Mouse (Mus musculus) heart, postnatal 10 days (tissue): ENCODE results near the gene Mrpl53. TPM values are rescaled to one million over a fixed set of nuclear protein-coding genes. Genes with fewer than 3 reads are reported as not detected.

ENCODE experiments used
- DNase-seq, 2 experiments: peaks; one replicate each; pipeline ENCODE4 v3.0.0; 2021
- intact Hi-C: fragments of 180-260 bp; cut with DNase I; formaldehyde crosslinking; loops from one replicate; pipeline ENCODE4 v1.15.1; 2025
- total RNA-seq, 2 experiments: library from RNA; stranded (reverse); gene quantifications; 2 replicates each; pipeline ENCODE4 v1.2.3; 2021

Mrpl53 gene
- total RNA-seq: 100 to 1,000 TPM; 111 to 125 TPM

DNA sequence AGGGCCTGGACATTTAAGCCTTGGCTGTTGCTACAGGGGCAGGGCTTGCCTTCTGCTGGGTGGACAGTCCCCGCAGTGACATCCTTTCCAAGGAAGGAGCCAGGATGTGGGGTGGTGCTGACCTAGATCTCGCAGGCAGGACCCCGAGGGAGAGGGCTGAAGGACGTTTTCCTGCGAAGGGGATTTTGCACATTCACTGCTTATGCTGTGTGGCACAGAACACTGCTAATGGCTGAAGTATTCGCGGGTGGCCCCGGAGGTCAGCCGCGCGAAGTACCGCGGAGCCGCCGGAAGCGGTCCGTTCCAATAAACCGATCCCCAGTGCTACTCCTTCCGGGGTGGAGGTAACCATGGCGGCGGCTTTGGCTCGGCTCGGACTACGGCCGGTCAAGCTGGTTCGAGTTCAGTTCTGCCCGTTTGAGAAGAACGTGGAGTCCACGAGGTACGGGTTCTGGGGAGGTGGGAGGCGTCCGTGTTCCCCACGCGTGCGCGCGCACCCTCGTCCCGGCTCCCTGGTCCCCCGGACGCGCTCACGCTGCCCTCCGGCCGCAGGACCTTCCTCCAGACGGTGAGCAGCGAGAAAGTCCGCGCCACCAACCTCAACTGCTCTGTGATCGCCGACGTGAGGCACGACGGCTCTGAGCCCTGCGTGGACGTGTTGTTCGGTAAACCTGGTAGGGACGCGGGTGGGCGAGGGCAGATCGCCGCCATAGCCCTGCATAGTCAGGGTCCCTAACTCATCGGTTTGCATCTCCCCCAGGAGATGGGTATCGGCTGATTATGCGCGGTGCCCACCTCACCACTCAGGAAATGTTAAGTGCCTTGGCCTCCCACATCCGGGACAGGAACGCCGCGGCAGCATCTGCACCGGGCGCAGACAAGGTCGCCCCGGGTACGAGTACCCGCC is at the start of gene Mrpl53:
Mrpl53 (plus strand) TSS at position 279 of the 907 bp plus-strand sequence.
- peak; percentile 87 to 91 for DNase-seq
- intact Hi-C loops: no loop called here

DNA sequence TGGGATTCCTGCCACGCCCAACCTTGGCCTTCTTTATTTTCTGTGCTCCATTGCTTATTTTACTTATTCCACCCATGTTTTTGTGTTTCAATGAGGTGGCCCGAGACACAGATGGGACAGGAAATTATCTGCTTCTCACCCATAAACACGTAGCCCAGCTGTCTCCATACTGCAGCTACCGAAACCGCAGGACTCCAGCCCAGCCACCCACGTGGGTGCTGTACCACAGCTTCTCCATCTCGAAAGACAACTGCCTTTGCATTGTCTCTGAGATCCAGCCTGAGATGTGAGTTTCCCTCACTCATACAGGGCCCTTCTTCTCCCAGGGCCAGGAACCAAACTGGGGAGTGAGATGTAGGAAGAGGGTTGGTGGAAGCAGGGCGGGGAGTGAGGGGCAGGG is 42.8 kb upstream of the Mrpl53 start:
- intact Hi-C loops: no loop called here
- DNase-seq: no peak

DNA sequence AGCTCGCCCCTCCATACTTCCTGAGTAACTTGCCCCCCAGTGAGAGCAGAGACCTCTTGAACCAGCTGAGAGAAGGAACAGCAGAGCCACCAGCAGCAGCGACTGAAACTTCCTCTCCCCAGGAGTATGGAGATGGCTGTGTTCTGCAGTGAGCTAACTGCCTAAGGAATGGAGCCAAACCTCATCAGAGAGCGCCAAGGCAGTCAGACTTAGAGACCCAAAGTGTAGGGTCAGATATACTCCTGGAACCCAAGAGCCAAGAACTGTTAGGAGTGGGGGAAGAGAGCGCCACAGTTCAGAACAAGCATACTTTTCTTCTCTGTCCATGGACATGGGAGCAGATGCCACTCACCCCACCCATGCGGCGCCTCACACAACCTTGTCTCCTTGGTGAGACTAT is 42.4 kb upstream of the Mrpl53 start:
- intact Hi-C loops: no loop called here
- DNase-seq: no peak

DNA sequence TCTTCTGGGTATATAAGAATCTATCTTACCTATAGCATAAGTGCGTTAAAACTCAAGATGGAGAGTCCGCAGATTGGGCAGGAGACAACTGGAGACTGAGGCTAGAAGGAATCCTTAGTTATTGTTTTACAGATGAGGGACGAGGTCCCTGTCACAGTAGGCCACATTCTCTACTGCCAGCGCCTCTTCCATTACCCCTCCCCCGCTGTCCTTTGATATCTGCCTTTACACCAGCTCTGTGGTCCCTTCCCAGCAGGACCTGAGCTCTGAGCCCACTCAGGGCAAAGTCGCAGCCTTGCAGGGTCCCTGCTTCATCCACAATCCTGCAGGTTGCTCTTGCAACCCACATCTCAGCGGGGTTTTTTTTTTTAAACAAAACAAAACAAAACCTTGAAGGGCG is 40.6 kb upstream of the Mrpl53 start:
- no peak for DNase-seq
- intact Hi-C loops: no loop called here

DNA sequence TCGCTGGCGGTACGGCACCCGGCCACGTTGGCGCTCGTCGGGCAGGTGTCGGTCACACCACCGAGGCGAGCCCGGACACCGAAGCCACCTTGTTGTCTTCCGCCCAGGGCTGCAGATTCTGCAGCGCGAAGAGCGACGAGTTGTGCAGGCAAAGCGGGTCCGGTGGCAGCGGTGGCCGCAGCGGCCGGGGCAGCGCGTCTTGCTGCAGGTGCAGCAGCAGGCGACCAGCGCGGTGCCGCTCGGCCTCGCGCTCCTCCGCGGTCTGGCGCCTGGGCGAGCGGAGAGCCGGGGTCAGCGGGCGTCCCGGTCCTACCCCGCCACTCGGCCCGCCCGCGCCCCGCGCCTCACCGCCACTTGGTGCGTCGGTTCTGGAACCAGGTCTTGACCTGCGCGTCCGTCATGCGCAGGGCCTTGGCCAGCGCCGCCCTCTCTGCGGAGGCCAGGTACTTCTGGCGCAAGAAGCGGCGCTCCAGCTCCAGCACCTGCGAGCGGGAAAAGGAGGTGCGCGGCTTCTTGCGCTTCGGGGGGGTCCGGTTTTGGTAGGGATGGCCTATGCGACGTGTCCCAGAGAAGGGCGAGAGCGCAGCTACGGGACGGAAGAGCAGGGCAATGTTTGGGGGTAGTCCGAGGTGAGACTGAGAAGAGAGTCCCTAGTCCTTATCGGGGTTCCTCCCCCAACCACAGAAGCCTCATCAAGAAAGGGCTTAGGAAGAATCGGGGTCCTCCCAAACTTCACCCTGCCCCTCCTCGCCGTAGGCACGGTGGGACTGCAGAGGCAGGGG is 39.9 kb upstream of the Mrpl53 start:
- intact Hi-C loops: no loop called here
- DNase-seq: no peak

DNA sequence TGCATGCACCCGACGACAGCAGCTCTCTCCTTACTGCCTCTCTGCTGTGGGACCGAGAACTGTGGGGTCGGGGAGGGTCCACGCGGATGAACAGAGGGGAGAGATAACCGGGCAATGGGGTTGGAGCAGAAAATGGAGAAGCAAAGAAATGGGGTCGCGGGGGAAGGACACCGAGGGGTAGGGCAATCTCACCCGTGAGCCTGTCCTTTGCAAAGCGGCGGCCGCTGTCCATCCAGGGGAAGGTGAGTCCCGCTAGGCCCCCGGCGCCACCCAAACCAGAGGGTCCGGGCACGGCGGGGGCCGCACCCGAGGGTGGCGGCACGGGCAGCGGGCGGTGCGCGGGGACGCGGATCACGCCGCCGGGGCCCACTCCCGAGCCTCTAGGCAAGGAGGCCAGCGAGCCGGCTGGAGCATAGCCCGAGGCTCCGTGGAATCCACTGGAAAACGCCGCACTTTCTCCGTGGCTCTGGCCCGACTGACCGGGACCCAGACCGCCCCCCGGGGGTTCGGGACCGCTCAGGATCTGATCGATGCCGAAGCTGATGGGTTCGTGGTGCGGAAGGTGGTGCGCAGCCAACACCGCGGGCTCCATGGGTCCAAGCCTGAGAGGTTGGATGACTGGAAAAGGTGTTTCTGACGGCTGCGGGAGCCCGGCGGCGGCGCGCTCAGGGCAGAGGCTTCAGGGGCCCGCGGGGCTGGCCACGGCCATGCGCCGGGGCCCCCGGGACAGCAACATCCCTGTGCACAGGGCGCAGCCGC is 39.2 kb upstream of the Mrpl53 start:
- intact Hi-C loops: no loop called here
- peak in 1 of 2 experiments; percentile 26 for DNase-seq

DNA sequence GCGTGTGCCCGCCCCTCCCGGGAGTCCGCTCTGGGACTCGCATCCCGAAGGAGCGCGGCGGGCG is 38.8 kb upstream of the Mrpl53 start, which contains the start of gene Tlx2:
Tlx2 (minus strand) TSS at position 47 of the 64 bp plus-strand sequence.
- no peak for DNase-seq
- intact Hi-C loops: no loop called here

DNA sequence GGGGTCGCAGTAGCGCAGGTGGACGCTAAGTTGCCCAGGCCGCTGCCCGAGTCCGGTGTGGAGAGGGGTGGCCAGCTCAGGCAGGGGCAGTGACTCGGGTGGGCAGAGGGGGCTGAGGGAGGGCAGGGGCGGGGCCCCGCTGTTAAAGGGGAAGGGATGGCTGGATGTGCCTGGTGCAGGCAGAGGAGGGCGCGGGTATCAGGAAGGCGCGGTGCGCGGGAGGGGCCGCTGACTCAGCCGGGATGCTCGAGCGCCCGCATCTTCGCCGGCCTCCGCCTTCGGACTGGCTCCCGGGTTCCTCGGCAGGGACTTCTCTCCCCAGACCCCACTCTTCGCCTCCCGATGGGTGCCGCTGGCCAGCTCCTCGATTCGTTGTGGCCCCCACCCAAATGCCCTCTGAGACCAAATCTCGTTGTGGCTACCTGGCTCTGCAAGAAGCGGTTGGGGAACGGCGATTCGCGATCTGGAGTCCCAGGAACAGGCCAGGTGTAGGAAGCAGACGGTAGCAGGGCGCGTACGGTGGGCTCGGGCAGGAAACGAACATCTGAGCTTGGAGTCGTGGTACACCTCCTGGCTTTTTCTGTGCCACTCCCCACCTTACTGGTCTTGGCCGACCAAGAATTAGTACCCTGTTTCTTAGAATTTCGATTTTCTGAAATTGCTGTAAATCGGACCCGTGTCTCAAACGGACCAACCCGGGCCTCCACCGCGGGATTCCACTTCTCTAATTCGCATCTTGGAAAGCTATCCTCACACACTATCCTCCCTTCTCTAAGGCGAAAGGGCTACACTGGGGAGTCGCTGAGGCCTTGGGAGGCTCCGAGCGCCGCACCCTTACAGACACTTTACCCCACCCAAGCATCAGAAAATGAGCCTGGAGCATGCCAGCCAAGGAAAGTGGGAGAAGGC is 38.3 kb upstream of the Mrpl53 start:
- intact Hi-C loops: no loop called here
- peak; percentile 55 to 56 for DNase-seq

DNA sequence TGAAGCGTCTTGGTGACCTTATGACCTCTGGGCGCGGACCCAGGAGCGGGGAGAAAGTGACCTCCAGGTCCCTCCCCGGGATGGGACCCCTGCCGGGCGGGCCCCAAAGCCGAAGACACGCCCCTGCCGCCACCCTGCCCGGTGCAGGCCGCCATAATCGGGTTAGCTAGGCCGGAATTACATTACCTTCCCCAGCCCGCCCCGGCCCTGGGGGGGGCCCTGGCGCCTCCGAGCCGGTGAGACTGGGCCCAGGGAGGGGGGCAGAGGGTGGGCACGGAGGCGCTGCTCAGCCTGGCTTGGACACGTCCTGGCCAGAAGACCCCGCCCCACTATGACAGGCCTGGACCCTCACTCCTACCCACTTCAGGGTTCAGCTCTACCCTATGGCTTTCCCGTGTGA is 37.6 kb upstream of the Mrpl53 start:
- intact Hi-C loops: no loop called here
- DNase-seq: no peak

DNA sequence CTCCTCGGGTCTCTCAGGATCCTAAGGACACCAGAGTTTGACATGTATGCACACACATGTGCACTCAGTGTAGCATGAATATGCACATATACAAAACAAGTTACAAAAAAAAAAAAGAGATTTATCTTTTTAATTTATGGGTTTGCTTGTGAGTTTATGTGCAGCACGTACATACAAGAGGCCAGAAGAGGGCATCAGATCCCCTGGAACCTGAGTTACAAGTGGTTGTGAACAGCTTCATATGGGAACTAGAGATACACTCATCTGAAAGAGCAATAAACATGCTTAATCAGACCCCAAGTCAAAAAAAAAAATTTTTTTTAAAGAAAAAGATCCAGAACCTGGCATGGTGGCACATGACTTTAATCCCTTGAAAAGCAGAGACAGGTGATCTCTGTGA is 33.9 kb upstream of the Mrpl53 start:
- DNase-seq: no peak
- intact Hi-C loops: no loop called here

DNA sequence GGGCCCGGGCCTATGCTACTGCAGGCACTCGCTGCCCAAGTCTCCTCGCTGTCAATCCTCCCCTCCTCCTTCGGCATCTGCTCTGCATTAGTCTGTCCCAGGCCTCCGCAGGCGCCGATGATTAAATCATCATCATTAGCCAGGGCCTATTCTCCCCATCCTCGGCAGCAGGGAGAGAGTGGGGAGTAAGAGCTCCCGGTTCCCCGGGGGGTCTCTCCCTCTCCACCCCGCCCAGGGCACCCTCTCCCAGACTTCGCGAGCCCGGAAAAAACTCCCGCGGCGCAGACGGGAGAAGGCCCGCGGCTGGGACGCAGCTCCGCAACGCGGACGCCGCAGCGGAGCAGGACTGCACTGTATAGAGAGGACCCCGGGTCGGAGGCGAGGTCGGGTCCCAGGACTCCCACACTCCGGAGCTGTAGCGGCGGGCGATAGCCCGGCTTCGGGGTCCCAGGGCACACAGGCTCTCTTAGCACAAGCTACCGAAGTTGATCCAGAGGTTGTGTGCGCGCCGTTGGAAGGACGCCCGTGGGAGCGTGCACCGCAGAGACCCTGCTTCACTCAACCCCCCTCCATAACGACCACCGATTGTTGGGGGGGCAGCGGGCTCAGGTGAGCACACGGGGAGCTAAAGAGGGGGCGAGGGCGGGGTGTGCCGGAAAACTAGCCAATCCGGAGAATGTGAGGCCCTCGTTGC is 31.1 kb upstream of the Mrpl53 start, which contains the start of gene Pcgf1:
Pcgf1 (plus strand) TSS at position 240 of the 694 bp plus-strand sequence.
- DNase-seq: no peak
- intact Hi-C loops: loop anchor here (1.0 kb wide), 1 partner anchor 23 kb away; no protein-coding TSS in a partner anchor

DNA sequence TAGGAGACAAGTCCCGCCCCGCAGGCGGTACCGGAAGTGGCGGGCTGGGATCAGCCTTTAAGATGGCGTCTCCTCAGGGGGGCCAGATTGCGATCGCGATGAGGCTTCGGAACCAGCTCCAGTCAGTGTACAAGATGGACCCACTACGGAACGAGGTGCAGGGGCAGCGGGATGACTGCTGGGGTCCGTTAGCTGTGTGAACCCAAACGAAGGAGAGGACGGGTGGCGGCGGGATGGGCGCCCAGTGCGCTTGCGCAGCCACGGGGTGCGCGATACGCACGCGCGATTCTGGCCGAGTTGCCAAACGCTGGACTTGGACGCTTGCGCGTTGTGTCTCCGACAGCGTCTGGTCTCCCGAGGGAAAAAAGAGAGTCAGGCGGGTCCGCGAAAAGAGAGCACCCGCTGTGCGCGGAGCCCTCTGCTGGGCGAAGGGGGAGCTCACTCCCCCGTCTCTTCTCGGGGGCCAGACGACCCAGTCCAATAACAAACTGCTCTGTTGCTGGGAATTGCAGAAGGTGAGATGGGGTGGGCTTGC is 30.4 kb upstream of the Mrpl53 start:
- intact Hi-C loops: loop anchor here (1.0 kb wide), 1 partner anchor 22 kb away; no protein-coding TSS in a partner anchor
- DNase-seq: peak; percentile 99 to 100

DNA sequence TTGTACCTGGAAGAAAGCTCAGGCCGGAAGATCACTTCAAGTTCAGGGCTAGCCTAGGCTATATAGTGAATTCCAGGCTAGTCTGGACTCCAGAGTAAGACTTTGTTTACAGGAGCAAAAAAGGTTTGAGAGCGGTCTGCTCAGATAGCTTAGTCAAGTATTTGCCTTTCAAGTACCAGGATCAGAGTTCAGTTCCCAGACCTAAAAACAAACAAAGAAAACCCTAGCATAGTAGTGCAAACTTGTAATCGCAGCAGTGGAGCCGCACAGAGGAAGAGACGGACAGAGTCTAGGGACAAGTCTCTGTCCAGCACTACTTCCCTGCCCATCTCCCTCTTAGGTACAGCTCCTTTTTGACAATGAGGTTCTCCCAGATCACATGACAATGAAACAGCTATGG is 28.6 kb upstream of the Mrpl53 start:
- intact Hi-C loops: no loop called here
- DNase-seq: no peak

DNA sequence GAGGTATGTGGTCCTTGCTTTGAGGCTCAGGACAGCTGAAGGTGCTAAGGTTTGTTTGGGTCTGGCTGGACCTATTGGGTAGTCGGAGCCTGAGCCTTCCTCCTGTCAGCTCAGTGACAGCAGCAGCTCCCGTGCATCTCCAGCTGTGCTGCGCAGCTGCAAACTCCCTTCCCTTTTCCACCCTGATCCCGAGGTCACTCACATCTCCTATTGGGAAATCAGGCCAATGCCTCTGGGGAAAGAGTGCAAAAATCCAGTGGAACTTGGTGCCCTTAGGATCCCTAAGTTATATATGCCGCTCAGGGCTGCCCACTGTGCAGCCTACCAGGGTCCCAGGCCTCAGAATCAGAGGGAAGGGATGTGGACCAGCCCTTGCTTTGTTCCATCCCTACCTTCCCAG is 25.3 kb upstream of the Mrpl53 start:
- intact Hi-C loops: no loop called here
- no peak for DNase-seq

DNA sequence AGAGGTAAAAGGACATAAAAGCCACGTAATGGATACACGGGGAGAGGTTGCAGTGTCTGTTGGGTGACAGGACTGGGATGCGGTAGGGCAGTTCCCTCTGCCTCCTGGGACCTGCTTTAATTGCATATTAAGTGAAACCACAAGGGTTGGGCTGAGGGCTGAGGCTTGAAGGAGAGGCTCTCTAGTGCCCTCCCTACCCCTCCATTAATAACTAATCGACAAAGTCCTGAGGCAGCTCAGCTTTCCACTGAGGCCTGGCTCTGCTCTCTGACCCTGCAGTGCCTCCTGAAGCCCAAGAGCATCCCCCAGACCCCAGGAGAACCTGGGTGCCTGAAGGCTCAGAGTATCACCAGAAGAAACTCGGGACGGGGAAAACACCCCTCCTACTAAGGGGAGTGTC is 24.4 kb upstream of the Mrpl53 start:
- intact Hi-C loops: no loop called here
- no peak for DNase-seq

DNA sequence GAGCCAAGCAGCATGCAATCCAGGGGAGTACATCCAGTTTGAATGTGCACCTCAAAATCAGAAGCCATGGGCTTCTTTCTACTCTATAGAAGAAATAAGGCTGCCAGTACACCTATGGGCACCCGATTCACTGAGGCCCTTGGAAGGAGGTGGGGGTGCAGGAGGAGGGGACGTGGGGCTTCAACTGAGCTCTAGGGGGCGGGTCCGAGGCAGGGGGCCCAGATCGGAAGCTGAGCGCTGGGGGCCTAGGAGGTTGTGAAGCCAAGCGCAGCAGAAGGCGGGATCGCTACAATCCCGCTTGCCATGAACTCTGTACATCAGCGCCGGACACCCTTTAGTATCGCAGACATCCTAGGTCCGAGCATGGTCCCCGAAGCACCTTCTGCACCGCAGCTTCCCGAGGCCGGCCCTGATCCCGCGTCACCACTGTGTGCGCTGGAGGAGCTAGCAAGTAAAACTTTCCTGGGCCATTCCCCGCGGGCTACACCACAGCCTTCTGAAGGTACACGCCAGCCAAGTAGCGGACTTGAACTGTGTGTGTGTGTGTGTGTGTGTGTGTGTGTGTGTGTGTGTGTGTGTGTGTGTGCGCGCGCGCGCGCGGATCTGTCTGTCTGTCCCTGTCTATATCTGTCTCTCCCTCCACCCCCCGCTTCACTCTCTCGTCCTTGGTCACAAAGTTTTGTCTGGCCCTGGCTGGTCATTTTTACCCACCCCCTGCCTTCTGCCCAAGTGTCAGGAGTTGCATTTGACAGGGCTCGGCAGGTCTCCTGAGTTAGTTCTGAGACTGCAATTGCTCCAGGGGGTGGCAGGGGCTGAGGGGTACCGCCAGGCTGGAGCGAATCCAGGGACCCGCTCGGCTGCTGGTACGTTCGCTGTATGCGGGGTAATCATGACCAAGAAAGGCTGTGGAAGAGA is 22.5 kb upstream of the Mrpl53 start, which contains the start of gene Lbx2:
Lbx2 (plus strand) TSS at position 247 of the 915 bp plus-strand sequence.
- peak in 1 of 2 experiments; percentile 24 for DNase-seq
- intact Hi-C loops: no loop called here

DNA sequence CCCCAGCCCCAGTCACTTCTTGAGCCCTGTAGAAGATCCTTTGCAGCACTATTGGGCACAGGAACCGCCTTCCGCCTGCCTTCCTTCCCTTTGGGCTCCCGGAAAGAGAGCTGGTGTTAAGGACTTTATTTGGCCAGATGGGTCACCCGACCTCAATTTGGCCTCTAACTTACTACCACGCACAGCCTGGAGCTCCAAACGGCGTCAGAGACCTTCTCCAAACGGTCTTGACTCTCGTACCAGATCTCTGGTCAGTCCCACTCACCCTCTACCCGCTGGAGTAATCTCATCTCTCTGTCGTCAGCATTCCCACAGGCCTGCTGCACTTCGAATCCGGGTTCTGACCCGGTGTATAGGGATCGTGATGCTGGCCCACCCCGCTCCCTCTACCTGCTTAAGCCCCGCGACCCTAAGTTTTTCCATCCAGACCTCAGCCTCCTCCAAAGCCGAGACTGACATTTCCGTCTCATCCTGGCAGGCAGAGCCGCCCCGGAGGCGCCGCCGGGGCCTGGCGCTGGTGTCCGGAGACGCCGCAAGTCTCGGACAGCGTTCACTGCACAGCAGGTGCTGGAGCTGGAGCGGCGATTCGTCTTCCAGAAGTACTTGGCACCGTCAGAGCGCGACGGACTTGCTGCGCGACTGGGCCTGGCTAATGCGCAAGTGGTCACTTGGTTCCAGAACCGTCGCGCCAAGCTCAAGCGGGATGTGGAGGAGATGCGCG is 21.5 kb upstream of the Mrpl53 start:
- intact Hi-C loops: no loop called here
- DNase-seq: peak; percentile 39 to 56

DNA sequence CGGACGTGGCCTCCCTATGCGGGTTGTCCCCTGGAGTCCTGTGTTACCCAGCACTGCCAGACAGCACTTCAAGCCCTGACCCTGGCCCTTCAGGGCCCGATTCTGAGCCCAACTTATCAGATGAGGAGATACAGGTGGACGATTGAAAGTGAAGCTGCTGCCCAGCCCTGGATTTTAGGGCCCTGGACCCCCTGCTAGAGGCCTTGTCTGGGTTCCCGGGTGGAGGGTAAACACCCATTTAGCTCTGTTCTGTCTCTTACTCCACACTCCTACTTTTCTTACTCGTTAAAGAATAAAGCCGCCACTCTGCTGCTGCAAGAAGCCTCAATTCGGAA is 20.9 kb upstream of the Mrpl53 start:
- intact Hi-C loops: no loop called here
- no peak for DNase-seq
